Mouse (Mus musculus): ENCODE results near the gene Vmn1r168. TPM values are rescaled to one million over a fixed set of nuclear protein-coding genes. Genes with fewer than 3 reads are reported as not detected.
"Not testable (repeated sequence)": the region's sequence is repeated elsewhere in the genome, so short reads cannot be mapped to it uniquely, and the experiment has no call there.

Gene Vmn1r168
- not detected in 2 replicates for polyA plus RNA-seq (2014; fragmentation: Nextera tagmentation; extraction: Ambion mirVana)

DNA sequence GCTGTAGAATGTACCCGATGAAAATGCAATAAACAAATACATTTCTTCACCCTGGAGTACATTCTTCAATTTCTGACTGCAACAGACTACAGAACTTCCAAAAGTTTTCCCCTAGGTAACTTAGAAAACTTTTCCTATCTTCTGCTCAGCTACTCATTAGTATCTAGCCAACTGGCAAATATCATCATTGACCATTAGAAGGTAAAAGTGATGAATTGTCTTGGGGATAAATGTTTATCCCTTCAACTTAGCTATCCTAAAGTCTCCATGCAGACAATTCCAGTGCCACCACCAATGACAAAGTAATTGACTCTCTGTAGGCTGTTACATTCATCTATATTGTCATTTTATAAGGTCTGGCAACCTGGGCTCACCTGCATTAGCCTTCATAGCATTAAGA lies at the start of gene Vmn1r168:
TSS of gene Vmn1r168 (plus strand) at position 301 of the 400 bp plus-strand sequence.
- not testable (repeated sequence) for H3K4me2 ChIP-seq (ENCODE audit: low read depth, low read length); H3K27ac ChIP-seq (replicated peaks; ENCODE audit: low read depth, low read length); H3K4me3 ChIP-seq (ENCODE audit: low read depth, low read length); ATAC-seq (ENCODE audit: low read depth); DNase-seq (ENCODE audit: low spot score); H3K27me3 ChIP-seq (replicated peaks; ENCODE audit: control insufficient read depth, insufficient read depth, low read length); H3K4me1 ChIP-seq (ENCODE audit: control insufficient read depth, insufficient read depth, low read length); H3K9ac ChIP-seq (ENCODE audit: low read depth, low read length); H3K9me3 ChIP-seq (ENCODE audit: control insufficient read depth, low read length); H3K36me3 ChIP-seq (ENCODE audit: control insufficient read depth, insufficient read depth, low read length)
- no CpG with 5 or more reads among the region's 1 CpGs for WGBS

DNA sequence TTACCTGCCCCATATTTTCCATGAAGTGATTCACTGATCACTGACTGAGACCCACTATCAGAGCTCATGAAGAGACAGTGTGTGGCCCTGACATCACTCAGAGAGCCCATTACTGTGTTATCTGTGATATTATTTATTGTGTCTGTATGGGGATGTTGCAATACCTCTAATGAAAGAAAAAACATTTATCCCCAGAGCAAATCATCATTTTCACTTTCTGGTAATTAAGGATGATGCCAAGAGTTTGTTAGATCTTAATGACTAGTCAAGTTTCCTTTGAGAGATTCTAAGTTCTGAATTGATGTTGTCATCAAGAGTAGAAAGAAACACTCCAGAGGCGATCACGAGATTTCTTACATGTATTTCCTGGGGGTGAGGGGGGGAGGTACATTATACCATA lies 32.4 kb upstream of the Vmn1r168 start, which contains the start of gene Vmn1r167:
TSS of gene Vmn1r167 (minus strand) at position 101 of the 400 bp plus-strand sequence.
- not testable (repeated sequence) for H3K9ac ChIP-seq (ENCODE audit: low read depth, low read length); DNase-seq (ENCODE audit: low spot score); H3K4me3 ChIP-seq (ENCODE audit: low read depth, low read length); H3K9me3 ChIP-seq (ENCODE audit: control insufficient read depth, low read length); H3K4me1 ChIP-seq (ENCODE audit: control insufficient read depth, insufficient read depth, low read length); H3K27me3 ChIP-seq (replicated peaks; ENCODE audit: control insufficient read depth, insufficient read depth, low read length); H3K4me2 ChIP-seq (ENCODE audit: low read depth, low read length); ATAC-seq (ENCODE audit: low read depth); H3K27ac ChIP-seq (replicated peaks; ENCODE audit: low read depth, low read length); H3K36me3 ChIP-seq (ENCODE audit: control insufficient read depth, insufficient read depth, low read length)
- 96% methylated on average over 2 of the region's 2 CpGs for WGBS

DNA sequence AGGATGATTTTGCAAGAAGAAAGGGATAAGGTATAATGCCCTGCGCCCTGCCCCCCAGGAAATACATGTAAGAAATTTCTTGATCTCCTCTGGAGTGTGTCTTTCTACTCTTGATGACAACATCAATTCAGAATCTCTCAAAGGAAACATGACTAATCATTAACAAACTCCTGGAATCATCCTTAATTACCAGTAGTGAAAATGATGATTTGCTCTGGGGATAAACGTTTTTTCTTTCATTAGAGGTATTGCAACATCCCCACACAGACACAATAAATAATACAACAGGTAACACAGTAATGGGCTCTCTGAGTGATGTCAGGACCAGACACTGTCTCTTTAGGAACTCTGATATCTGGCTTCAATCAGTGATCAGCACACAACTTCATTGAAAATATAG lies 35.7 kb downstream of the Vmn1r168 start, which contains the start of gene Vmn1r169:
TSS of gene Vmn1r169 (plus strand) at position 301 of the 400 bp plus-strand sequence.
- not testable (repeated sequence) for DNase-seq (ENCODE audit: low spot score); H3K4me1 ChIP-seq (ENCODE audit: control insufficient read depth, insufficient read depth, low read length); H3K9ac ChIP-seq (ENCODE audit: low read depth, low read length); H3K4me2 ChIP-seq (ENCODE audit: low read depth, low read length); H3K27me3 ChIP-seq (replicated peaks; ENCODE audit: control insufficient read depth, insufficient read depth, low read length); ATAC-seq (ENCODE audit: low read depth); H3K27ac ChIP-seq (replicated peaks; ENCODE audit: low read depth, low read length); H3K4me3 ChIP-seq (ENCODE audit: low read depth, low read length); H3K36me3 ChIP-seq (ENCODE audit: control insufficient read depth, insufficient read depth, low read length); H3K9me3 ChIP-seq (ENCODE audit: control insufficient read depth, low read length)
- WGBS, result 74% methylated on average over 1 of the region's 2 CpGs

Other genes with a start within 250 kb of the Vmn1r168 start
- gene Nlrp4e, start 238.5 kb upstream of the Vmn1r168 start, polyA plus RNA-seq (2014; fragmentation: Nextera tagmentation; extraction: Ambion mirVana), result not detected in 2 replicates
- 0.10 and 0.16 TPM in 2 replicates for gene Nlrp5, start 153.8 kb upstream of the Vmn1r168 start, polyA plus RNA-seq (2014; fragmentation: Nextera tagmentation; extraction: Ambion mirVana)
- not detected in 2 replicates for gene Vmn1r167, start 32.5 kb upstream of the Vmn1r168 start, polyA plus RNA-seq (2014; fragmentation: Nextera tagmentation; extraction: Ambion mirVana)
- not detected in 2 replicates for gene Vmn1r169, start 35.8 kb downstream of the Vmn1r168 start, polyA plus RNA-seq (2014; fragmentation: Nextera tagmentation; extraction: Ambion mirVana)
- gene Vmn1r170, start 66.4 kb downstream of the Vmn1r168 start, polyA plus RNA-seq (2014; fragmentation: Nextera tagmentation; extraction: Ambion mirVana), result not detected in 2 replicates
- not detected in 2 replicates for gene Vmn1r171, start 91.0 kb downstream of the Vmn1r168 start, polyA plus RNA-seq (2014; fragmentation: Nextera tagmentation; extraction: Ambion mirVana)
- not detected in 2 replicates for gene Vmn1r172, start 118.6 kb downstream of the Vmn1r168 start, polyA plus RNA-seq (2014; fragmentation: Nextera tagmentation; extraction: Ambion mirVana)
- gene Vmn1r173, start 161.0 kb downstream of the Vmn1r168 start, polyA plus RNA-seq (2014; fragmentation: Nextera tagmentation; extraction: Ambion mirVana), result not detected in 2 replicates
- gene Vmn1r174, start 212.5 kb downstream of the Vmn1r168 start, polyA plus RNA-seq (2014; fragmentation: Nextera tagmentation; extraction: Ambion mirVana), result not detected in 2 replicates